Mouse (Mus musculus) heart, adult 8-10 months (tissue): Measurements from ENCODE around the gene Ehmt2. TPM values are rescaled to one million over a fixed set of nuclear protein-coding genes. Genes with fewer than 3 reads are reported as not detected.
"Not testable (repeated sequence)": the region's sequence is repeated elsewhere in the genome, so short reads cannot be mapped to it uniquely, and the experiment has no call there.

Source experiments
- DNase-seq: peaks from one replicate; pipeline ENCODE4 v3.0.0; 2022; ENCODE audit warnings: low spot score
- total RNA-seq, 4 experiments: library from RNA; stranded (reverse); gene quantifications; 2 replicates each; pipeline ENCODE4 v1.2.4; 2022

The Ehmt2 gene
- total RNA-seq, 4 experiments from 2014 or later, result 41.5 to 45.8 (median 42.4) TPM

DNA sequence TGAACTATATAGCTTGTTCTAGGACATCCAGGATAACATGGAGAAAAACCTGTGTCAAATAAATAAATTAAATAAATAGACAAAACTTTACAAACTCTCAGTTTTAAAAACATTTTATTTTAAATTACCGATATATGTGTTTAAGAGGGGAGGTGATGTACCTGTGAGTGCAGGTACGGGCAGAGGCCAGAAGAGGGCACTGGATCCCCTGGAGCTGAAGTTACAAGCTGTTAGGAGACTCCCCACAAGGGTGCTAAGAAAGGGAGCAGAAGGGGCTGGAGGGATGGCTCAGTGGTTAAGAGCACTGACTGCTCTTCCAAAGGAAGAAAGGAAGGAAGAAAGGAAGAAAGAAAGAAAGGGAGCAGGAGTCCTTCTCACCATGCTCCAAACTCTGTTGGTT, 6.9 kb upstream of the Ehmt2 start:
- no peak for DNase-seq

DNA sequence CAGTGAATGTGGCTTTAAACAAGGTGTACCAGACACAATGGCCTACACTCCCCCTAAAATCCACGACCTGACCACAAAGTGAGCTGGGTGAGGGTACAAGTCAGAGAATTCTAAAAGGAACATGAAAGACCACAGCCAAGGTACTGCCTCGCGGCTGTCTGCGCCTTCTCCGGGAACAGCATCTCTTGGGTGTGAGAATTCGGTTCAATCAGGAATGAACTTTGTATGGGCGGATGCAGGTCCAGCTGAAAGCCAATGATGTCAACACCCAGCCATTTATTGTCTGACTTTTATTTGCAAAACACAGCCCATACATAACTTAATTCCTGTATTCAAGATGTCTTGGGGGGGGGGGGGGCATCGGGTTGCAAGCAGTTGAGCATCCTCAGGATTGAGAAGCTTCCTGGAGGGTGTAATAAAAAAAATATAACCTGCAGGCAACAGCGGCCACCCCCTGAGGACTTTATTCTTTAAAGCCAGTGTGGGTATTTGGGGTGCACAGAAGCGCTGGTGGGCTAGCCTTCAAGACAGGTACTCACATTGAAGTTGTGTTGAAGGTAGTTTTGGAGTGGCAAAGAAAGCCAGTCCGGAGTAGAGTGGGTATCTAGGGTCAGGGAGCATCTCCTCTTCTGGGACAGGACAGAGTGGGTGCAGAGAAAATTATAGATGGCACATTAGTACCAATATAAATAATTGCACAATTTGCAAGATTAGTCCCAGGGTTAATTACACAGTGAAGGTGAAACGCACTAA, 5.0 kb upstream of the Ehmt2 start:
- no peak for DNase-seq

DNA sequence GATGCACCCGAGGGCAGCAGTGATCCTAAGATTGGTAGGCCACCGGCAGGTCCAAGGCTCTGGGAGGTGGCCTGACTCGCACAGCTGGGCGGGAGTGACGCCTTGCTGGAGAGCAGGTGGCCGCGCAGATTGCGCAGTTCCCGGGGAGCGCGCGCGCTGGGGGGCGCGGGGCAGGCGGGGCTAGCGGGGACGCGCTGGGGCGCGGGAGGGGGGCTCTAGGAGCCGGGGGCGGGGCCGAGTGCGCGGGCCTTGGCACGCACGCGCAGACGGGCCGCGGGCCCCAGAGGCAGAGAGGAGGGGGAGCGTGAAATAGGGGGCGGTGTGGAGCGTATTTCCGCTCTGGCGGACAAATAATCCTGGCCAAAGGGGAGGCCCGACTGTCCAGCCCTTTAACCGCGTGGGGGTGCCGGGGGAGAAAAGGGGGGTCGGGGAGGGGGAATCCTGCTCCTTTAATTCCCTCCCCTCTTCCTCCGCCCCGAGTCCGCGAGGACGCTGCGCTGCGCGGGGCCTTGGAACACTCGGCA, 4.1 kb upstream of the Ehmt2 start:
- peak; percentile 91 for DNase-seq

DNA sequence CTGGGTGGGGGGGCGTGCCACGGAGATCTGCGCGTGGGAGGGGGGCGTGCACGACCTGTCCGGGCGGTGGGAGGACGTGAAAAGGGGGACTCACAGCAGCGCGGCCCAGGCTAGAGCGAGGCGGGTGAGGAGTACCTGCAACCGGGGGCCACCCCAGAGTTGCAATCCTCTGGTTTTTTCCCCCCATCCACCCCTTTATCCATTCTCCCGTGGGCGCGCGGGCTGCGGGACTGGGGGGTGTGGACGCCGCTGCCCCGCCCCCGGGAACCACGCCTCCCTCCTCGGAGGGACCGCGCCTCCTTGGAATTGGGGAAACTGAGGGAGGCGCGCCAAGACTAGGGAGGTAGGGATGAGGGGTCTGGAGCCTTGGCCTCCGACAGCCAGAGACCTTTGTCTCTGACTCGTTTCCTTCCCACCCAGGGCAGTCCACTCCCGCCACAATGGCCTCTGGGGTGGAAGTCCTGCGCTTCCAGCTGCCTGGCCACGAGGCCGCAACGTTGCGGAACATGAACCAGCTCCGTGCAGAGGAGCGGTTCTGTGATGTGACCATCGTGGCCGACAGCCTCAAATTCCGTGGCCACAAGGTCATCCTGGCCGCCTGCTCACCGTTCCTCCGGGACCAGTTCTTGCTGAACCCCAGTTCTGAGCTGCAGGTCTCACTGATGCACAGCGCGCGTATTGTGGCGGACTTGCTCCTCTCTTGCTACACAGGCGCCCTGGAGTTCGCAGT, 3.3 kb upstream of the Ehmt2 start:
- peak; percentile 35 for DNase-seq

DNA sequence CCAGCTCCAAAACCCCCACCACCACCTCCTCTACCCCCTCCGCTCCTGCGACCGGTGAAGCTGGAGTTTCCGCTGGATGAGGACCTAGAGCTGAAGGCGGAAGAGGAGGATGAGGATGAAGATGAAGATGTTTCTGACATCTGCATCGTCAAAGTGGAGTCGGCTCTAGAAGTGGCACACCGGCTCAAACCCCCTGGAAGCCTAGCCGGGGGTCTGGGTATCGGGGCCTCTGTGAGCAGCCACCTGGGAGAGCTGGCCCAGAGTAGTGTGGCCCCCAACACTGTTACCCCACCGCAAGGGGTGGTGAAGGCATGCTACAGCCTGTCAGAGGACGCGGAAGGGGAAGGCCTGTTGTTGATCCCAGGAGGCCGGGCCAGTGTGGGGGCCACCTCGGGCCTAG, 2.5 kb upstream of the Ehmt2 start:
- DNase-seq, result no peak

DNA sequence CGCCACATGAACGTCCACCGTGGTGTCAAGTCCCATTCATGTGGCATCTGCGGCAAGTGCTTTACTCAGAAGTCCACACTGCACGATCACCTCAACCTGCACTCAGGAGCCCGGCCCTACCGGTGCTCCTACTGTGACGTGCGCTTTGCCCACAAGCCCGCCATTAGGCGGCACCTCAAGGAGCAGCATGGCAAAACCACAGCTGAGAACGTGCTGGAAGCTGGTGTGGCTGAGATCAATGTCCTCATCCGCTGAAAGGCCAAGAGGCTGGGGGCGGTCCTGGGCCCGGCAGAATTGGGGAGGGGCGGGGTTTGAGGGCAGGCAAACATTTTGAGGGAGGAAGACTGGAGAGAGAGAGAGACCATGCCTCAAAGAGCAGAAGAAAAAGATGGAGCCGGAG, 1.9 kb upstream of the Ehmt2 start:
- DNase-seq, result no peak

DNA sequence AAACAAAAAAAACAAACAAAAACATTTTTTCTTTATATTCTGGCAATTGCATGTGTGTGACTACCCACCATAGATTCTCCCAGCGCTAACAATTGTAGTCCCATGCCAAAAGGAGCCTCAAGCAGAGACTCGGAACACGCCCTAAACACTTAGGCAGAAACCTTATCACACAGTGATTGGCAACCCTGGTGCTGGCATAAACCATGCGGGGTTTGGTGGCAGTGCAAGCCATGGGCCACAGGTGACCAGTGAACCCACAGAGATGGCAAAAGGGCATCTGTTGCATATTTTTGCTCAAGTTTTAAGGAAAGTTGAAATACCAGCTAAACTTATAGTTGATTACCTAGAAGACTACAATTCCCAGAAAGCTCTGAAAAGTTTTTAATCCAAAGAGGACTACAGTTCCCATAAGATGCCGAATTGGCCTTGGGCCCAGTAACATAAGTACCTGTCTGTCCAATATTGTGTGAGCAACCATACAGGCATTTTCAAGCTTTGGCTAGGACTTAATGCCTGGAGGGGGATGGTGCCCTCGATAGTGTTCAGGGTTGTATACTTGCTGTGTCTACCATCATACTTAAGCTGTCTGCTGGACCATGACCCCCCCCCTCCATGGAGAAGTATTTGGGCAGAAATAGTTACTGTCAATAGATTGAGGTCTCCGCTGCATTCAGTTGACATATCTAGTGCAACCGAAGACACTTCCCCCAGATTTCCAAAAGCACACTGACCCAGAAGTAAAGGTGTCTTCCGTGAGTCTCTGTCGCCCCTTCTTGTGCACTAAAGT, 703 bp upstream of the Ehmt2 start:
- DNase-seq, result peak; percentile 24

DNA sequence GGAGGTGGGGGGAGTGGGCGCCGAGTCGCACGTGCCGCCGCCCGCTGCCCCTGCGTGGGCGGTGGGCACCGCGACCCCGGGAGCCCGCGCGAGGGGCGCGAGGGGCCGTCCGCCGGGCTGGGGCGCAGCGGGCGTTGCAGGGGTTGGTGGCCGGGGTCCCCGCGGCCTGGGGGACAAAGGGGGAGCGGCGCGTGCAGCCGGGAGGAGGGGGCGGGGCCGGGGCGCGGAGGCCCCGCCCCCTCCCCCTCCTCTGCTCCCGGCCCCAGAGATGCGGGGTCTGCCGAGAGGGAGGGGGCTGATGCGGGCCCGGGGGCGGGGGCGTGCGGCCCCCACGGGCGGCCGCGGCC, 410 bp downstream of the Ehmt2 start:
- no peak for DNase-seq

DNA sequence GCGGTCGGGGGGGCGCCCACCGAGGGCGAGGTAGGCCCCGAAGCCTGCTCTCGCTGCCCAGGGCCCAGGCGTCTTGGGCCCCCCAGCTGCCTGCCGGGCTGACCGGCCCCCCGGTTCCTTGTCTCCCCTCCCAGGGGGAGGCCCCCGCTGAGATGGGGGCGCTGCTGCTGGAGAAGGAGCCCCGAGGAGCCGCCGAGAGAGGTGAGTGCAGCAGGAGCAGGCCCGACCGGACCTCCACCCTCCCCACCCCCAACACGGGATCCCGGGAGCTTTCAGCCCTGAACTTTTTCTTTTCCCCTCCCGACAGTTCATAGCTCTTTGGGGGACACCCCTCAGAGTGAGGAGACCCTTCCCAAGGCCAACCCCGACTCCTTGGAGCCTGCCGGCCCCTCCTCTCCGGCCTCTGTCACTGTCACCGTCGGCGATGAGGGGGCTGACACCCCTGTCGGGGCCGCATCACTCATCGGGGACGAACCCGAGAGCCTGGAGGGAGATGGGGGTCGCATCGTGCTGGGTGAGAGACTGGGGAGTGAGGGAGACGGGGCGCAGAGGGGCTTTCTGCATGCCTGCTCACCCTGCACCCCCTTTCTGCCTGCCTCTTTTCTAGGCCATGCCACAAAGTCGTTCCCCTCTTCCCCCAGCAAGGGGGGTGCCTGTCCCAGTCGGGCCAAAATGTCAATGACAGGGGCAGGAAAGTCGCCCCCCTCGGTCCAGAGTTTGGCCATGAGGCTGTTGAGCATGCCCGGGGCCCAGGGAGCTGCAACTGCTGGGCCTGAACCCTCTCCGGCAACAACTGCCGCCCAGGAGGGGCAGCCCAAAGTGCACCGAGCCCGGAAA, 1.0 kb downstream of the Ehmt2 start:
- DNase-seq, result peak; percentile 48

DNA sequence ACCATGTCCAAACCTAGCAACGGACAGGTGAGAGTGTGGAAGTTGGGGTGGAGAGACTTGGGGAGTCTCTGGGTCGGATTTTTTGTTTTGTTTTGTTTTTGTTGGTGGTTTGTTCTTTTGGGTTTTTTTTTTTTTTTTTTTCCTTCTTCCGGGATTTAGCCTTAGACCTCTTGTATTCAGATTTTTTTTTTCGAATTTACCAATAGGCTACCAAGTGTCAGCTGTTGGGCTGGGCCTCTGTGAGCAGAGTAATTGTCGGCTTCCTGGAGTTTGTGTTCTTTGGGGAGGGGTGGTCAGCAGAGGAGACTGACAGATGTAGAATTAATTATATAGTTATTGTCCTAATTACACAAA, 1.6 kb downstream of the Ehmt2 start:
- DNase-seq, result peak; percentile 26

DNA sequence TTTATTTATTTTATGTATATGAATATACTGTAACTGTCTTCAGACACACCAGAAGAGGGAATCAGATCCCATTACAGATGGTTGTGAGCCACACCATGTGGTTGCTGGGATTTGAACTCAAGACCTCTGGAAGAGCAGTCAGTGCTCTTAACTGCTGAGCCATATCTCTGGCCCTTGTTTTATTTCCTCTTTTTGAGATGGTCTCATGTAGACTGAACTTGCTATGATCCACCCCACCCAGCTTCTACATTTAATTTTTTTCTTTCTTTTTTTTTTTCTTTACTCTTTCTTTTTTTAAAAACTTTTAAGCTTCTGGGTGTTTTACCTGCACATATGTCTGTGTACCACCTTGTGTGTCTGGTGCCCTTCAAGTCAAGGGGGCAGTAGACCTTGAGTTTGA, 2.6 kb downstream of the Ehmt2 start:
- not testable (repeated sequence) for DNase-seq

DNA sequence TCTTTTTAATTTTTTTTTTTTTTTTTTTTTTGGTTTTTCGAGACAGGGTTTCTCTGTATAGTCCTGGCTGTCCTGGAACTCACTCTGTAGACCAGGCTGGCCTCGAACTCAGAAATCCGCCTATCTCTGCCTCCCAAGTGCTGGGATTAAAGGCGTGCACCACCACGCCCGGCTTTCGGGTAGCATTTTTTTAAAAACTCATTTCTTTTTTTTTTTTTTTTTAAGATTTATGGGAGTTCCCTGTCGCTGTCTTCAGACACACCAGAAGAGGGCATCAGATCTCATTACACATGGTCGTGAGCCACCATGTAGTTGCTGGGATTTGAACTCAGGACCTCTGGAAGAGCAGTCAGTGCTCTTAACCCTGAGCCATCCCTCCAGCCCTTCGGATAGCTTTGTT, 3.7 kb downstream of the Ehmt2 start:
- not testable (repeated sequence) for DNase-seq

DNA sequence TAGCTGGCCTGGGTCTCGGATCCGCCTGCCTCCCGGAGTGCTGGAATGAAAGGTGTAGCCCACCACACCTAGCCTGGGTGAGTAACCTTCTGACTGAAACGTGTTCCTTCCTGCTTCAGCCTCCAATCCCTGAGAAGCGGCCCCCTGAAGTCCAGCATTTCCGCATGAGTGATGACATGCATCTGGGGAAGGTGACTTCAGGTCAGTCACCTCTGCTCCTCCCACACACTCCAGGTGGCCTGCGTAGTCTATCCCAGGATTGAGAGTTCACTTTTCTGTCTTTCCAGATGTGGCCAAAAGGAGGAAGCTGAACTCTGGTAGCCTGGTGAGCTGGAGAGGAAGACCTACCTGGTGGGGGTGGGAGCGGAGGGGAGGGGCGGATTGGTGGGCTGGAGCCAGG, 4.6 kb downstream of the Ehmt2 start:
- DNase-seq, result no peak

DNA sequence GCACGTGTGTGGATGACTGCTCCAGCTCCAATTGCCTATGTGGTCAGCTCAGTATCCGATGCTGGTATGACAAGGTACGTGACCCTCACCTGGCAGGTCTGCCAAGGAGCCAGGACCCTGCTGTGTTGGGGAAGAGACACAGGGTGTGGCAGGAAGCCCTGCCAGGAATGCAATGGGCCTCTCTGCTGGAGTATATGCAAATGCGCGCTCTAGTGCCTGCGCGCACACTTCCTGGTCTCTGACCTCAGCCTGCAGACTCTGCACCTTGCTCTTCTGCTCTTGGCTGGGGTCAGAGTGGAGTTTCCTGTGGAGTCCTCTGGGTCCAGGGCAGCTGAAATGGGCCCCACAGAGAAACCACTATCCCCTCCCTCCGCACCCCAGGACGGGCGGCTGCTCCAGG, 12.7 kb downstream of the Ehmt2 start:
- no peak for DNase-seq

DNA sequence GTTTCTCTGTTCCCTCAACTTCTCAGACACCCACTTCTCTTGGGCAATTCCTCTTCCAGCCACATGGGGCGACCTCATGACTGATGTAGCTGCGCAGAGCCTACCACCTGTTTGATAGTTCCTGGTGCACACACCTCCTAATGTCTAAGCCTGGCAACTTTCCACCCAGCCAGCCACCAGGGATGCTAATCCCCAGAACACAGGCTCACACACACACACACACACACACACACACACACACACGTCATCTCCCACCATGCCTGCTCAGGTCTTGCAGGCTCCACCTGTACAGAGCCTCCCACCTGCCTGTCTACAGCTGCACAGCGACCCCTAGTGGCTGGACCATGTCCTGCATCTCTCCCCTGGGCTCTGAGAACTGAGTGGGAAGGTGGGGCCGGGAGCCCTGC, 13.7 kb downstream of the Ehmt2 start:
- DNase-seq, result peak; percentile 64

DNA sequence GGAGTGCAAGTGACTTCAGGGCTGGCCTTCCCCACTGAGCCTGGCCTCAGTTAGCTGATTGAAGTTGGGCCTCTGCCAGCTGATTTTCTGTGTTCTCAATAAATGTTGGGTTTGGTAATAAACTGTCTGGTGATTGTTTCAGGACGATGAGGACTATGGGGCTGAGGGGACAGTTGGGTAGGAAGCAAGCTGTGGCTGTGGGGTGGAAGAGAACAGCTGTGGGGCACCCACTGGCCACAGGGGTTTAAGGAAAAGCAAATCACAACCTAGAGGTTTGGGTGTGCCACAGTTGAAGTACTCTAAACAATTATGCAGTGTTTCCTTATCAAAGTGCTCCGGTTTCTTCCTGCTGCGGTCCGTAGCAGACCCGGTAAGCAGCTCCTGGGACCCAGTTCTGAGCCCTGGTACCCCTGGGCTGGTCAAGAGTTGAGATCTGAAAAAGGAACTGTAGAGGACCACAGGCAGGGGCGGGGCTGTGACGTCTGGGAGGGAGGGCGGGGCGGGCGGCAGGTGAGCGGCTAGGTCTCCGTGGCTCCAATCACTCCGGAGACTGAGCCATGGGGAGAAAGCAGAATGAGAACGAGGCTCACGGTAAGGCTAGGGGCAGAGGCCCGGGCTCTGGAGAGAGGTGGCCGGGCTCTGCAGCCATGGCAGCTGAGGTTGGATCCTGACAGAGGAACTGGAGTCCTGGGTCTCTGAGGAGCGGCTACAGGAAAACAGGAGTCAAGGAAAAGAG, 15.8 kb downstream of the Ehmt2 start, which contains the start of gene Slc44a4:
Gene Slc44a4, plus strand, starts transcription at position 537 of the 736 bp plus-strand sequence.
- DNase-seq, result no peak

DNA sequence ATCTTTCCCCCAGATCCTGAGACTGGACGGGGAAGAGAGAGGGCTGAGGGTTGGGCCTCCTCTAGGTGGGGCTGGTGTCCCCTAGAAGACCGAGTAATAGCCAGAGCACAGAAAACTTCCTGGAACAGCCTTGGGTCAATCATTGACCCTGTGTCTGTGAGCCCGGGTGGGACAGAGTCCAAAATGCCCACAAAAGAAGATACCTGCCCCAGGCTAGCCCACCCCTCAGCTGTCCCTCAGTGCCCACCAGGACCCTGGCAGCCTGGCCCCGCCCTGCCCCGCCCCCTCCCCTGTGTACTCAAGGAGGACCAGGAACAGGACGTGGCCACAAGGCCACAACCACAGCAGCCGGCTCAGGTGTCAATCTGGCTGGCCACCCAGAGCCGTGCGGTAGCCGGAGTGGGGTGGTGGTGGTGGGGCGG, 17.2 kb downstream of the Ehmt2 start:
- DNase-seq, result no peak

DNA sequence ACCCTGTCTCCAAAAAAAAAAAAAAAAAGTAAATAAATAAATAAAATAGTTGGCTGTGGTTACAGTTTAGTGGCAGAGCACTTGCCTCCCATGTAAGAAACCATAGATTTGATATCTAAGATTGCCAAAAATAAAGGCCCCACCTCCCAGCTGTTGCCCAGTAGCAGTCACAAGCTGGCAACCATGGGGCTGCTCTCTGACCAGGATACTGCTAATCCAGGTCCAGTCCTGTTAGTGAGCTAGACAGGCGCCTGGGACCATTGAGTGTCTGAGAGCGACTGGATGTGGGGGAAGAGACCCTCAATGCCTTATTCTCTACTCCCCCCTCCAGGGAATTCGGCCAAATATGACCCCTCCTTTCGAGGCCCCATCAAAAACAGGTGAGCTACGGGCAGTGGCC, 18.0 kb downstream of the Ehmt2 start:
- DNase-seq, result no peak

DNA sequence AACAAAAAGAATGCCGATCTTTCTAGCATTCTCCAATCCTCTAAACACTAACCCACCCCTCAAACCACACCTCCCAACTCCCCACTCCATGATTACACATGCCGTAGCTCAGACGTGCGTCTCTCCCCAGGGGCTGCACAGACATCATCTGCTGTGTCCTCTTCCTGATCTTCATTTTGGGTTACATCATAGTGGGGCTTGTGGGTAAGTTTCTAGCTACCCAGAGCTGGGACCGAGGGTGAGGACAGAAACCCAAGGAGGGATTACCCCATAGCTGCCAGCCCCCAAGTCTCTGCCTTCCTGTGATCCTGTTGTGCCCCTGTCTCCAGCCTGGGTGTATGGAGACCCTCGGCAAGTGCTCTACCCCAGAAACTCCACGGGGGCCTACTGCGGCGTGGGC, 18.9 kb downstream of the Ehmt2 start:
- DNase-seq, result no peak

DNA sequence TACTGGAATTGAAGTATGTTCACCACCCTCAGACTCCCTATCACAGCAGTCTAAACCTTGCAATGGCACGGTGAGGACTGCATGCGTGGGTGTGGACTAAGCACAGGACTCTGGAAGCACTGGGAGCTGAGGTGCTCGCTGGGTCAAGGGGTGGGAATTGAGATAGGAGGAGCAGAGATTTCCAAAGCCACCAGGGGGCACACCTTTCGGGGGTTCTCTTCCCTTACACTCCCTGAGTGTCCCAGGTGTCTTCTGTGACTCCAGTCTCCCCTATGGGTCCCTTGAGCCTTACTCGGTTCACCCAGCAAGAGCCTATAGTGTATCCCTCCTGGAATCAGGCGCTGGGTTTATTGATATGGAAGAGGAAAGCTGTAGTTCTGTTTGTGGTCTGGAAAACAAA, 24.7 kb downstream of the Ehmt2 start:
- DNase-seq, result no peak

DNA sequence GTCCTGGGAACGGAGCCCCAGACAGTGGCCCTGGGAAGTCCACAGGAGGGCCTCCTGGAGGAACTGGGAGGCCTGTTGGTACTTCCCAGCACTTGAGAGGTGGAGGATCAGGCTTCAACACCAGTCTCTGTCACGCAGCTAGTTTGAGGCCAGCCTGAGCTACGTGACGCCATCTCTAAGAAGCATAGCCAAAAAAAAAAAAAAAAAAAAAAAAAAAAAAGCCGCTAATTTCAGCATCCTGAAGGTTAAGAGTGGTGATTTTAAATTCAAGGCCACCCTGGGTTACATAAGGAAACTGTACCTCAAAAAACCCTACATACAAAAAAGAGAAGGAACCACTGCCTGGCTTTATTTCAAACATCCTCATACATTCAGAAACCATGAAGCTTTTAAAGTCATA, 26.0 kb downstream of the Ehmt2 start:
- DNase-seq, result no peak
